Mouse (Mus musculus) spleen, adult 2 months (tissue): ENCODE data around the gene Pxmp4. TPM values are rescaled to one million over a fixed set of nuclear protein-coding genes. Genes with fewer than 3 reads are reported as not detected.
A peak's percentile ranks its signal among the peaks of the same experiment; 100 is the strongest.

Experiments used
- DNase-seq, 2 experiments: peaks; one replicate each; pipeline versions ENCODE4 v3.0.0 to v3.0.0-alpha.2; 2012 to 2021; ENCODE audit warnings: low spot score in 2 of 2, low read depth in 1 of 2
- H3K27ac ChIP-seq: fragments of 200-500 bp; 2 replicates; pipeline ENCODE4 v1.5.1; 2012; ENCODE audit warnings: low read length, inconsistent platforms; ENCODE audit not compliant: insufficient read depth
- H3K27me3 ChIP-seq: fragments of 200-500 bp; 2 replicates; pipeline ENCODE4 v1.6.1; 2012; ENCODE audit warnings: mild to moderate bottlenecking, moderate library complexity, low read length, inconsistent platforms; ENCODE audit not compliant: control insufficient read depth, insufficient read depth
- H3K36me3 ChIP-seq: fragments of 200-500 bp; 2 replicates; pipeline ENCODE4 v1.6.1; 2012; ENCODE audit warnings: mild to moderate bottlenecking, low read length, inconsistent platforms; ENCODE audit not compliant: control insufficient read depth, insufficient read depth
- H3K4me1 ChIP-seq: fragments of 200-500 bp; 2 replicates; pipeline ENCODE4 v1.6.1; 2011; ENCODE audit warnings: inconsistent platforms; ENCODE audit not compliant: control insufficient read depth, insufficient read depth, insufficient read length
- H3K4me3 ChIP-seq: fragments of 200-500 bp; 2 replicates; pipeline ENCODE4 v1.5.1; 2011; ENCODE audit warnings: mild to moderate bottlenecking, inconsistent platforms; ENCODE audit not compliant: insufficient read depth, insufficient read length; ENCODE audit errors: extremely low read depth
- CTCF ChIP-seq: fragments of 200-500 bp; IDR thresholded peaks from 2 replicates; pipeline ENCODE4 v1.5.1; 2011; ENCODE audit warnings: mild to moderate bottlenecking, inconsistent platforms; ENCODE audit not compliant: insufficient read depth, insufficient read length, insufficient replicate concordance; ENCODE audit errors: extremely low read depth
- POLR2A ChIP-seq: fragments of 200-500 bp; IDR thresholded peaks from 2 replicates; pipeline ENCODE4 v1.6.1; 2011; ENCODE audit warnings: low read depth, low read length, inconsistent platforms
- WGBS: fragments of 180-500 bp; shearing (Covaris S2); methylation state at CpG from one replicate; pipeline ENCODE4 v1.1.7; 2018; 5-methylcytosine and 5-hydroxymethylcytosine counted together
- polyA plus RNA-seq: library from polyadenylated mRNA; depleted of rRNA; stranded (reverse); fragments of >200 nt; gene quantifications from 2 replicates; pipeline ENCODE4 v1.2.3, GENCODE M21; 2012

Pxmp4 gene
- polyA plus RNA-seq, 1 experiment = 14.6 TPM

- H3K27ac ChIP-seq = no peak overlapping the region
- no peak overlapping the region for H3K4me3 ChIP-seq
- peaks cover 17% of the 10 kb centered on the region for H3K36me3 ChIP-seq
- no peak for TF ChIP-seq CTCF
- H3K4me1 ChIP-seq = no peaks in the 10 kb centered on the region
- H3K27me3 ChIP-seq = no peaks in the 10 kb centered on the region
- no peak for DNase-seq
- WGBS = 87% methylated on average over 8 of the region's 8 CpGs
These were observed 37.7 kb upstream of the Pxmp4 start for GRCm38 (mm10) chr2:154641176-154641575.

- Histone ChIP-seq H3K27ac (no peak overlapping the region), H3K4me3 (no peak overlapping the region), H3K4me1 (no peaks in the 10 kb centered on the region), H3K27me3 (no peaks in the 10 kb centered on the region), H3K36me3 (peaks cover 14% of the 10 kb centered on the region)
- no peak for TF ChIP-seq CTCF
- TF ChIP-seq POLR2A = no peak
- 97% methylated on average over 4 of the region's 4 CpGs for WGBS
- DNase-seq = no peak
These were observed 35.6 kb upstream of the Pxmp4 start for GRCm38 (mm10) chr2:154639115-154639514.

DNA sequence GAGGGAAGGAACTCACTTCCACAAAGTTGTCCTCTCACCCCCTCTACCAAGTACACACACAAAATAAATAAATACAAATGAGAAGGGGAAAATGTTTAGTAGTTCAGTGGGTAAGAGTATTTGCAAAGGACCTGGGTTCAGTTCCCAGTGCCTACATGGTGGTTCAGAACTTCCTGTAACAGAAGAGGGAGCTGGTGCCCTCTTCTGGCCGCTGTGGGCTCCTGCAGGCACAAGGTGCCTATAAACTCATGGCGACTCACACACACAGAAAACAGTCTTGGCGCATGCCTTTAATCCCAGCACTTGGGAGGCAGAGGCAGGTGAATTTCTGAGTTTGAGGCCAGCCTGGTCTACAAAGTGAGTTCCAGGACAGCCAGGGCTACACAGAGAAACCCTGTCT is 35.0 kb upstream of the Pxmp4 start:
- DNase-seq = no peak
- H3K4me1 ChIP-seq = no peaks in the 10 kb centered on the region
- no peak overlapping the region for H3K27ac ChIP-seq
- 95% methylated on average over 3 of the region's 3 CpGs for WGBS
- peaks cover 14% of the 10 kb centered on the region for H3K36me3 ChIP-seq
- no peak overlapping the region for H3K4me3 ChIP-seq
- H3K27me3 ChIP-seq = no peaks in the 10 kb centered on the region
- TF ChIP-seq POLR2A = no peak
- no peak for TF ChIP-seq CTCF

DNA sequence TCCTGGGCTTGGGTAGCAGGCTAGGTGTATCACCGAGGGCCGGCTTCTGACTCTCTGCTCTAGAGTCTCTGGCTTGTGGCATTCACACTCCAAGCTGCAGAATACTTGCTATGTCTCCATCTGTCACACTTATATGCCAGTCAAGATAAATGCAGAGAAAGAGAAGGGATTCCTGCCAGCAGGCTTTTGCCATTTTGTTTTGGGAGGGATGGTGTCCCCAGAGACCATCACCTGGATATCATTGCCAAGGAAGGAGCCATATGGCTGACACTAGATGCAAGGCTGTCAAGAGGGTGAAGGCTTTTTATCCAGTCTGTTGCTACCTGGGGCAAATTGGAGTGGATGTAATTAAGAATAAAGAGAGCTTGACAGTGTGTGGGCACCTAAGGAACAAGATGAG is 32.3 kb upstream of the Pxmp4 start:
- Histone ChIP-seq H3K36me3 (peaks cover 11% of the 10 kb centered on the region), H3K4me3 (no peak overlapping the region), H3K27ac (no peak overlapping the region), H3K27me3 (no peaks in the 10 kb centered on the region), H3K4me1 (no peaks in the 10 kb centered on the region)
- WGBS = 98% methylated on average over 2 of the region's 2 CpGs
- TF ChIP-seq CTCF (no peak), POLR2A (no peak)
- no peak for DNase-seq

DNA sequence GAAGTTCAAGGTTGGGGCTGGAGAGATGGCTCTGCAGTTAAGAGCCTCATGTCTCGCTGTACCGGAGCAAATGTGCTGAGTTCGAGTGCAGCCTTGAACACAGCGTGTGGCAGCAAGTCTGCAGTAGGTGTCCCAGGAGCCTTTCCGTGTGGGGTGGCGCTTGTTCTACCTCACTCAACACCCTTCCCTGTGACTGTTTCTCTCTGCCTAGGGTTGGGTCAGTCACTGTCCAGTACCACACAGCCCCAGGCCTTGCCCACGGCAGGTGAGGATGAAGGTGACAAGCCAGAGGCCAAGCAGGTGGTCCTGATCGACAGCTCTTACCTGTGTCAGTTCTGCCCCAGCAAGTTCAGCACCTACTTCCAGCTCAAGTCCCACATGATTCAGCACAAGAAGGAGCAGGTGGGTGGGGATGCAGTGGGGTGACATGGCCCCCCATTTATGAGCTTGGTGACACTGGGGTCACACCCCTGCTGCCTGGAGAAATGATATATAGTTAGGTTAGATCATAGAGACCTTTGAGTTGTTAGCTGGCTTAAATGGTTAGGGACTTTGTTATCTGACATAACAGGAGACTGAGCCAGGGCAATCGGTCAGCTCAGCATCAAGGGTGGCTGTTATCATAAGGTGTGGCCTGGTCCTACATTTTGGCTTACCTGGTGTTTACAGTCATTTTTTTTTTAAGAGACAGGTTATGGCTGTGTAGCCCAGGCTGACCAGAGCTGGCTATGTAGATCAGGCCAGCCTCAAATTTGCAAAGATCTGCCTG is 30.6 kb upstream of the Pxmp4 start:
- Histone ChIP-seq H3K27ac (peak overlapping the region; percentile 33; the same call in 1 of the 2 replicates), H3K27me3 (no peaks in the 10 kb centered on the region), H3K36me3 (peaks cover 14% of the 10 kb centered on the region), H3K4me3 (no peak overlapping the region), H3K4me1 (no peaks in the 10 kb centered on the region)
- WGBS = 95% methylated on average over 9 of the region's 9 CpGs
- DNase-seq = no peak
- TF ChIP-seq POLR2A (no peak), CTCF (no peak)

GRCm38 (mm10) chr2:154633039-154633742 is 29.7 kb upstream of the Pxmp4 start:
- Histone ChIP-seq H3K4me3 (no peak overlapping the region), H3K27ac (0 out of 2 replicates have a peak overlapping the region, but pooled peaks have one; percentile 18), H3K27me3 (no peaks in the 10 kb centered on the region), H3K4me1 (no peaks in the 10 kb centered on the region), H3K36me3 (peaks cover 11% of the 10 kb centered on the region)
- WGBS = 91% methylated on average over 5 of the region's 5 CpGs
- DNase-seq = no peak
- TF ChIP-seq CTCF = no peak
- no peak for TF ChIP-seq POLR2A
